Comparison of ENCODE assay signal across 8 mouse cellular contexts in the genomic region with DNA sequence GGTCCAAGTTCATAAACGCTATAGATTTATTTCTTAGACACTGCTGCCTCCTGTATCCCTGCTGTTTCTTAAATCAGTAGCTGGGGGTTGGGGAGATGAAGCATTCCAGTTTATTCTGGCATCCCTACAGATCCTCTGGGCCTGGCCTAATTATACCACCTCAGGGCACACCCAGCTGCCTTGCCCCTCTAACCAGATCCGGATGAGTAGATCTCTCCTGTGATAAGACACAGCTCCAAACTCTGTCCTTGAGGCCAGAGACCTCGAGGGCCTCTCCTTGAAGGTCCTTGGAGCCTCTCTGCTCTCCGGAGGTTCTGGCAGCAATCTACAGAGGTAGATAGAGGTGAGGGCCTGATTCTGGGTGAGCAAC. TPM values are rescaled to one million over a fixed set of nuclear protein-coding genes. Genes with fewer than 3 reads are reported as not detected.
DNase-seq lines count a peak whose midpoint lies in the region; ATAC-seq and TF ChIP-seq lines count a peak whose summit lies in the region.

No protein-coding gene starts in this region.

- H3K27me3 ChIP-seq in heart, embryonic 12.5 days (replicated peaks), result peaks cover 7% of the 10 kb centered on the region
- H3K27me3 ChIP-seq in neural tube, embryonic 13.5 days, result peaks cover 59% of the 10 kb centered on the region

- H3K4me1 ChIP-seq in heart, embryonic 12.5 days (replicated peaks), result peaks cover 27% of the 10 kb centered on the region
- peaks cover 54% of the 10 kb centered on the region for H3K4me1 ChIP-seq in neural tube, embryonic 13.5 days (replicated peaks)

- peak overlapping the region; percentile 86 for H3K4me2 ChIP-seq in heart, embryonic 12.5 days
- H3K4me2 ChIP-seq in neural tube, embryonic 13.5 days, result peak overlapping the region; percentile 76

- H3K36me3 ChIP-seq in heart, embryonic 12.5 days, result no peaks in the 10 kb centered on the region
- H3K36me3 ChIP-seq in neural tube, embryonic 13.5 days, result no peaks in the 10 kb centered on the region

- peak overlapping the region; percentile 44 for H3K4me3 ChIP-seq in left cerebral cortex, adult 2 months
- peak overlapping the region; percentile 57 for H3K4me3 ChIP-seq in heart, embryonic 12.5 days
- peak overlapping the region; percentile 45 for H3K4me3 ChIP-seq in neural tube, embryonic 13.5 days

- peak overlapping the region; percentile 91 for H3K27ac ChIP-seq in left cerebral cortex, adult 2 months
- peak overlapping the region; percentile 96 for H3K27ac ChIP-seq in heart, embryonic 12.5 days (ENCODE audit: poor library complexity, severe bottlenecking)
- peak overlapping the region; percentile 81 for H3K27ac ChIP-seq in neural tube, embryonic 13.5 days (replicated peaks)

- no peaks in the 10 kb centered on the region for H3K9me3 ChIP-seq in heart, embryonic 12.5 days (replicated peaks)
- no peaks in the 10 kb centered on the region for H3K9me3 ChIP-seq in neural tube, embryonic 13.5 days

- no peak for TF ChIP-seq CTCF in left cerebral cortex, adult 2 months (IDR thresholded peaks at IDR 0.05)

- DNase-seq in left cerebral cortex, adult 2 months (ENCODE audit: extremely low spot score in 1 of 2, low spot score in 2 of 2), result peak in 1 of 2 experiments; percentile 15
- DNase-seq in left cerebral cortex, postnatal 4 days, result no peak
- peak; percentile 60 for DNase-seq in adrenal gland, postnatal 14 days
- peak; percentile 41 to 65 for DNase-seq in kidney, postnatal 36 days
- DNase-seq in right cerebral cortex, postnatal 25 days, result no peak
- DNase-seq in ovary, adult 18-20 months (ENCODE audit: low spot score), result no peak

- no peak for ATAC-seq in heart, embryonic 12.5 days (ENCODE audit: insufficient number of reproducible peaks, low FRiP score)
- peak; percentile 3; the same call in 1 of the 2 replicates for ATAC-seq in neural tube, embryonic 13.5 days (ENCODE audit: low read depth)

- peak overlapping the region; percentile 80 for H3K9ac ChIP-seq in heart, embryonic 12.5 days
- H3K9ac ChIP-seq in neural tube, embryonic 13.5 days, result peak overlapping the region; percentile 75; the same call in 1 of the 2 replicates

- under 1% methylated on average over 4 of the region's 4 CpGs for WGBS in heart, embryonic 12.5 days
- 0% methylated on average over 4 of the region's 4 CpGs for WGBS in neural tube, embryonic 13.5 days

- intact Hi-C loops in left cerebral cortex, adult 2 months (cut with DNase I), result loop anchor here (2.0 to 10.0 kb wide), 3 partner anchors 167 to 437 kb away; no protein-coding TSS in a partner anchor
- intact Hi-C loops in left cerebral cortex, postnatal 4 days (cut with DNase I), result loop anchor here (5.0 to 10.0 kb wide), 4 partner anchors 115 to 427 kb away; no protein-coding TSS in a partner anchor

RNA-seq across cellular contexts. Expression of a gene that starts 5.4 kb away (rescaled TPM):
- 10 to 100 TPM; 20.2 to 21.8 TPM for total RNA-seq in left cerebral cortex, adult 2 months (2021)
- 10 to 100 TPM; 15.9 to 19.1 TPM for total RNA-seq in left cerebral cortex, postnatal 4 days (2021)
- total RNA-seq in adrenal gland, postnatal 14 days (2021), result 21.0 and 26.6 TPM in 2 replicates
- polyA plus RNA-seq in heart, embryonic 12.5 days (2016; fragmentation: Nextera tagmentation; extraction: Ambion mirVana), result 32.7 and 34.7 TPM in 2 replicates
- polyA plus RNA-seq in neural tube, embryonic 13.5 days (2015; fragmentation: Nextera tagmentation; extraction: Ambion mirVana), result 19.4 and 25.5 TPM in 2 replicates

Comparison
In these comparisons a context has a peak if more than half of its experiments do, and no peak if none do; other contexts are left out.
1. DNase-seq: peak in adrenal gland, postnatal 14 days (single experiment) and kidney, postnatal 36 days (2 of 2); none in left cerebral cortex, postnatal 4 days (single experiment), right cerebral cortex, postnatal 25 days (single experiment) and ovary, adult 18-20 months (single experiment).
2. Peak in every context shown above with its lines, with median percentiles within 50 percentile points of each other: H3K27ac ChIP-seq and H3K4me3 ChIP-seq.